Mouse (Mus musculus) limb, embryonic 14.5 days (tissue): Measurements from ENCODE around the gene Coasy. TPM values are rescaled to one million over a fixed set of nuclear protein-coding genes. Genes with fewer than 3 reads are reported as not detected.

Experiments used
- ATAC-seq: fragments of 200-750 bp; cut with Nextera tagmentation; 2 replicates; pipeline ENCODE4 v1.8.0; 2017; ENCODE audit warnings: low read depth, moderate number of reproducible peaks, moderate TSS enrichment; ENCODE audit not compliant: low FRiP score
- DNase-seq: peaks from one replicate; pipeline ENCODE4 v3.0.0-alpha.2; 2015; ENCODE audit warnings: low spot score
- H3K27ac ChIP-seq: fragments of 300-500 bp; sonication (generic); replicated peaks from 2 replicates; pipeline ENCODE4 v1.5.1; 2014; ENCODE audit warnings: low read depth, mild to moderate bottlenecking, low read length, moderate library complexity, mixed read lengths
- H3K27me3 ChIP-seq: fragments of 300-500 bp; sonication (generic); 2 replicates; pipeline ENCODE4 v1.6.1; 2014; ENCODE audit warnings: low read length, mixed read lengths; ENCODE audit not compliant: control insufficient read depth, insufficient read depth
- H3K36me3 ChIP-seq: fragments of 300-500 bp; sonication (generic); 2 replicates; pipeline ENCODE4 v1.6.1; 2014; ENCODE audit warnings: mild to moderate bottlenecking, low read length, moderate library complexity, mixed read lengths; ENCODE audit not compliant: control insufficient read depth, insufficient read depth
- H3K4me1 ChIP-seq: fragments of 300-500 bp; sonication (generic); 2 replicates; pipeline ENCODE4 v1.6.1; 2014; ENCODE audit warnings: antibody characterized with exemption, low read length, mixed read lengths; ENCODE audit not compliant: control insufficient read depth, insufficient read depth
- H3K4me2 ChIP-seq: fragments of 300-500 bp; sonication (generic); replicated peaks from 2 replicates; pipeline ENCODE4 v1.6.1; 2014; ENCODE audit warnings: low read depth, mild to moderate bottlenecking, low read length, moderate library complexity; ENCODE audit not compliant: severe bottlenecking
- H3K4me3 ChIP-seq: fragments of 300-500 bp; sonication (generic); replicated peaks from 2 replicates; pipeline ENCODE4 v1.5.1; 2014; ENCODE audit warnings: low read length
- H3K9ac ChIP-seq: fragments of 300-500 bp; sonication (generic); 2 replicates; pipeline ENCODE4 v1.6.1; 2014; ENCODE audit warnings: mild to moderate bottlenecking, low read depth, low read length, moderate library complexity; ENCODE audit not compliant: severe bottlenecking
- H3K9me3 ChIP-seq: fragments of 300-500 bp; sonication (generic); 2 replicates; pipeline ENCODE4 v1.6.1; 2016; ENCODE audit warnings: low read length; ENCODE audit not compliant: control insufficient read depth
- POLR2A ChIP-seq: fragments of 200-500 bp; IDR thresholded peaks from 2 replicates; pipeline ENCODE4 v1.8.0; 2012; ENCODE audit warnings: inconsistent platforms, mild to moderate bottlenecking, moderate library complexity, borderline replicate concordance; ENCODE audit not compliant: insufficient read depth, insufficient read length; ENCODE audit errors: extremely low read depth
- WGBS: fragments of 180-500 bp; shearing (Covaris S2); extraction: QIAGEN DNeasy Blood & Tissue Kit; methylation state at CpG from one replicate; pipeline ENCODE4 v1.1.7; 2014; 5-methylcytosine and 5-hydroxymethylcytosine counted together
- polyA plus RNA-seq, 2 experiments: library from polyadenylated mRNA; depleted of rRNA in 1 of 2; stranded (reverse) in 1 of 2; unstranded in 1 of 2; fragments of >200 nt; fragmentation: Nextera tagmentation in 1 of 2; extraction: Ambion mirVana in 1 of 2; gene quantifications; 2 replicates each; pipeline versions ENCODE4 v1.2.1 to v1.2.3; 2012 to 2014

Gene Coasy
- polyA plus RNA-seq, 2 experiments: 43.3 to 49.1 TPM

- TF ChIP-seq POLR2A: no peak
- Histone ChIP-seq H3K4me2 (no peak overlapping the region), H3K36me3 (peaks cover 92% of the 10 kb centered on the region), H3K4me1 (no peaks in the 10 kb centered on the region), H3K27me3 (no peaks in the 10 kb centered on the region), H3K4me3 (no peak overlapping the region), H3K9me3 (no peaks in the 10 kb centered on the region), H3K27ac (no peak overlapping the region), H3K9ac (no peak overlapping the region)
- ATAC-seq (no peak), DNase-seq (no peak)
- WGBS: 93% methylated on average over 4 of the region's 4 CpGs
Measured at GRCm38 (mm10) chr11:101045826-101046225, 36.5 kb upstream of the Coasy start.

DNA sequence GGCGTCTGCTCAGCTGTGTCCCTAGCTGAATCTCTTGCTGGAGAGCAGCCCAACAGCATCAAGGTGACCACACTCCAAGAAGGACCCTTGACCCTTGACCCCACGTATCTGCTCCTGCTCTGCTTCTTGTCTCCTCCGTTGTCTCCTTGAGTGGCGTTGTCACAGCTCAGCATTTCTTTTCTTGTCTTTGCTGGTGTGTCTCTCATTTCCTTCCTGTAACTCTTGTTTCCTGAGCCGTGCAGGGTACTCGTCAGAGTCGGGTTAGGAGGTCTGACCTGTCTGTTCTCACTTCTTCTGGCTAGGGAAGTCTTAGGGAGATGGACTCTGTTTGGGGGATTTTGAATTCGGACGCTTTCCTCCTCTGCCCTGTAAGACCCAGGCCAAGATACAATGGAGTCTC is 35.9 kb upstream of the Coasy start:
- no peak overlapping the region for H3K9ac ChIP-seq
- 81% methylated on average over 9 of the region's 9 CpGs for WGBS
- H3K4me3 ChIP-seq: no peak overlapping the region
- DNase-seq (no peak), ATAC-seq (no peak)
- no peak for TF ChIP-seq POLR2A
- peaks cover 90% of the 10 kb centered on the region for H3K36me3 ChIP-seq
- no peaks in the 10 kb centered on the region for H3K9me3 ChIP-seq
- no peaks in the 10 kb centered on the region for H3K27me3 ChIP-seq
- no peak overlapping the region for H3K4me2 ChIP-seq
- no peaks in the 10 kb centered on the region for H3K4me1 ChIP-seq
- H3K27ac ChIP-seq: no peak overlapping the region

DNA sequence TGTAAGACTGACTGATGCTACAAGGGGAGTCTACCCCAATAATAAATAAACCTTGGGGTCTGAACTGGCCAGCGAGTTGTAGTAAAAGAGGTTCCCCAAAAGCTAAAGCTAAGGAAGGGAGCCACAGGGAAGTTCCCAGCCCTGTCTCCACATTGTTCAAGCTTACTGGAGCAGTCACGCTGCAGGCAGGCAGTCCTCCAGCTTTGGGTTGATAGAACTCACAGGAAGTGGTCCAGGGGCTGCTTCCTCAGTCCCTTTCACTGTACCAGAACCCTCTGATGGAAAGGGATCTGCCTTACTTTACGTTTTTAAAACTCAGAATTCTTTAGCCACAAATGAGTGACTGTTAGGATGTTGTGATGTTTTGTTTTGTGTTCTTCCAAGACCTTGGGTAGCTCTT is 34.9 kb upstream of the Coasy start:
- Histone ChIP-seq H3K9me3 (no peaks in the 10 kb centered on the region), H3K4me3 (no peak overlapping the region), H3K36me3 (peaks cover 89% of the 10 kb centered on the region), H3K9ac (no peak overlapping the region), H3K4me1 (no peaks in the 10 kb centered on the region), H3K27me3 (no peaks in the 10 kb centered on the region), H3K4me2 (no peak overlapping the region), H3K27ac (no peak overlapping the region)
- 86% methylated on average over 3 of the region's 3 CpGs for WGBS
- DNase-seq: no peak
- no peak for ATAC-seq
- no peak for TF ChIP-seq POLR2A

DNA sequence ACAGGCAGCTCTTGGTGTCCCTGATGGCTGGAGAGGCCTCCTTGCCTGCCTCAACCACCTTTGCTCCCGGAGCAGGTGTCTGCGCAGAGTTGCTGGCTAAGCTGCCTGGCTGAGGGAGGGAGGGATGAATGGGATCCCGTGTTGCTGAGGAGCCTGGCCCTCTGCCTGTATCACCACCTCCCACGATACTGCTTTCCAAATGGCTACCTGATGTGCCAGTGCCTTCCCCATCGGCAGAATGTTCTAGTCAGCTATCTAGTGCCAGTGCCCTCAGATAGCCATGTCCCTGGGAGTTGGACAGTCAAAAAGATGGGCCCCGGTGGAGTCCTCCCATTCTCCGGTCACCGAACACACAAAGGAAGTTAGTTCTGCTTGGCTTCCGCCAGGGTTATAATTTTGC is 32.0 kb upstream of the Coasy start:
- no peak for DNase-seq
- Histone ChIP-seq H3K27ac (no peak overlapping the region), H3K27me3 (no peaks in the 10 kb centered on the region), H3K9me3 (no peaks in the 10 kb centered on the region), H3K4me1 (no peaks in the 10 kb centered on the region), H3K9ac (no peak overlapping the region), H3K36me3 (peaks cover 63% of the 10 kb centered on the region), H3K4me3 (no peak overlapping the region), H3K4me2 (no peak overlapping the region)
- no peak for ATAC-seq
- no peak for TF ChIP-seq POLR2A
- 93% methylated on average over 9 of the region's 9 CpGs for WGBS

- Histone ChIP-seq H3K36me3 (peaks cover 58% of the 10 kb centered on the region), H3K27ac (no peak overlapping the region)
- 85% methylated on average over 6 of the region's 6 CpGs for WGBS
Measured at GRCm38 (mm10) chr11:101051051-101051493, 31.3 kb upstream of the Coasy start.

GRCm38 (mm10) chr11:101051617-101052016 is 30.7 kb upstream of the Coasy start:
- no peak overlapping the region for H3K9ac ChIP-seq
- no peak overlapping the region for H3K27ac ChIP-seq
- no peaks in the 10 kb centered on the region for H3K9me3 ChIP-seq
- no peak overlapping the region for H3K4me2 ChIP-seq
- no peak overlapping the region for H3K4me3 ChIP-seq
- DNase-seq (no peak), ATAC-seq (no peak)
- no peak for TF ChIP-seq POLR2A
- peaks cover 54% of the 10 kb centered on the region for H3K36me3 ChIP-seq
- WGBS: 78% methylated on average over 8 of the region's 8 CpGs
- no peaks in the 10 kb centered on the region for H3K4me1 ChIP-seq
- H3K27me3 ChIP-seq: no peaks in the 10 kb centered on the region

More at GRCm38 (mm10) chr11:101051051-101051493, 31.3 kb upstream of the Coasy start:
- ATAC-seq (no peak), DNase-seq (no peak)
- Histone ChIP-seq H3K4me3 (no peak overlapping the region), H3K27me3 (no peaks in the 10 kb centered on the region), H3K9ac (no peak overlapping the region), H3K4me1 (no peaks in the 10 kb centered on the region), H3K4me2 (no peak overlapping the region), H3K9me3 (no peaks in the 10 kb centered on the region)
- no peak for TF ChIP-seq POLR2A
